Mouse (Mus musculus): ENCODE data around the gene Klhdc8a. TPM values are rescaled to one million over a fixed set of nuclear protein-coding genes. Genes with fewer than 3 reads are reported as not detected.
"Not testable (repeated sequence)": the region's sequence is repeated elsewhere in the genome, so short reads cannot be mapped to it uniquely, and the experiment has no call there.

Gene Klhdc8a
- polyA plus RNA-seq, 1 experiment from 2014 or later, result 5.4 TPM

GRCm38 (mm10) chr1:132338027-132338660 lies 39.7 kb downstream of the Klhdc8a start:
- Histone ChIP-seq H3K9me3 (no peaks in the 10 kb centered on the region), H3K9ac (no peak overlapping the region), H3K36me3 (no peaks in the 10 kb centered on the region), H3K4me2 (no peak overlapping the region), H3K4me1 (replicated peaks) (peaks cover 34% of the 10 kb centered on the region), H3K4me3 (no peak overlapping the region), H3K27me3 (no peaks in the 10 kb centered on the region), H3K27ac (no peak overlapping the region)
- WGBS, result 49% methylated on average over 8 of the region's 8 CpGs
- no peak for ATAC-seq (ENCODE audit: low FRiP score)

- no peak overlapping the region for H3K27ac ChIP-seq
- 60% methylated on average over 5 of the region's 5 CpGs for WGBS
- no peaks in the 10 kb centered on the region for H3K36me3 ChIP-seq
- no peak overlapping the region for H3K4me2 ChIP-seq
- no peak overlapping the region for H3K4me3 ChIP-seq
- no peaks in the 10 kb centered on the region for H3K27me3 ChIP-seq
- no peak for ATAC-seq (ENCODE audit: low FRiP score)
- no peak overlapping the region for H3K9ac ChIP-seq
- H3K9me3 ChIP-seq, result no peaks in the 10 kb centered on the region
- H3K4me1 ChIP-seq (replicated peaks), result peaks cover 4% of the 10 kb centered on the region; the same call in 1 of the 2 replicates
Observed at GRCm38 (mm10) chr1:132341731-132342501, 43.5 kb downstream of the Klhdc8a start.

- no peak for ATAC-seq (ENCODE audit: low FRiP score)
- H3K27ac ChIP-seq, result no peak overlapping the region
- H3K4me3 ChIP-seq, result no peak overlapping the region
- peaks cover 2% of the 10 kb centered on the region; the same call in 1 of the 2 replicates for H3K4me1 ChIP-seq (replicated peaks)
- no peaks in the 10 kb centered on the region for H3K36me3 ChIP-seq
- no peaks in the 10 kb centered on the region for H3K9me3 ChIP-seq
- no peak overlapping the region for H3K4me2 ChIP-seq
- H3K27me3 ChIP-seq, result no peaks in the 10 kb centered on the region
- WGBS, result 65% methylated on average over 3 of the region's 3 CpGs
- H3K9ac ChIP-seq, result no peak overlapping the region
Observed at GRCm38 (mm10) chr1:132342518-132342917, 44.1 kb downstream of the Klhdc8a start.

- Histone ChIP-seq H3K4me2 (no peak overlapping the region), H3K27ac (no peak overlapping the region), H3K36me3 (no peaks in the 10 kb centered on the region), H3K27me3 (no peaks in the 10 kb centered on the region), H3K4me3 (no peak overlapping the region), H3K4me1 (replicated peaks) (no peaks in the 10 kb centered on the region; the same call in 1 of the 2 replicates), H3K9ac (no peak overlapping the region), H3K9me3 (no peaks in the 10 kb centered on the region)
- WGBS, result 81% methylated on average over 2 of the region's 2 CpGs
- no peak for ATAC-seq (ENCODE audit: low FRiP score)
Observed at GRCm38 (mm10) chr1:132343191-132343590, 44.8 kb downstream of the Klhdc8a start.

DNA sequence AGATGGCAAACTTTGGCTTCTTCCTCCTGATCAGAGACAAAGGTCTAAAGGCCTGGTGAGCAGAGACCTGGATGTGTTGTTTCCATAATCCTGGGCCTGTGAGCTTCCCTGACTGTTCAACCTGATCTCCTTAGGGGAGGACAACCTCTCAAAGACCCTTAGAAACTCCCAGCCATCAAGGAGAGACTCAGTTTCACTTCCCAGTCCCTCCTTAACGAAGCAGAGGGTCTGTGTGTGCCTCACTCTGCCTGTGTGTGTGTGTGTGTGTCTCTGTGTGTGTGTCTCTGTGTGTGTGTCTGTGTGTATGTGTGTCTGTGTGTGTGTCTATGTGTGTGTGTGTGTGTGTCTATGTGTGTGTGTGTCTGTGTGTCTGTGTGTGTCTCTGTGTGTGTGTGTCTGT lies 45.2 kb downstream of the Klhdc8a start:
- H3K4me2 ChIP-seq, result no peak overlapping the region
- no peaks in the 10 kb centered on the region for H3K4me1 ChIP-seq (replicated peaks)
- 100% methylated on average over 1 of the region's 1 CpGs for WGBS
- H3K9me3 ChIP-seq, result no peaks in the 10 kb centered on the region
- no peaks in the 10 kb centered on the region for H3K27me3 ChIP-seq
- ATAC-seq (ENCODE audit: low FRiP score), result no peak
- H3K4me3 ChIP-seq, result no peak overlapping the region
- no peak overlapping the region for H3K27ac ChIP-seq
- no peaks in the 10 kb centered on the region for H3K36me3 ChIP-seq
- H3K9ac ChIP-seq, result no peak overlapping the region

- H3K27me3 ChIP-seq, result no peaks in the 10 kb centered on the region
- no peaks in the 10 kb centered on the region for H3K4me1 ChIP-seq (replicated peaks)
- no peak overlapping the region for H3K4me2 ChIP-seq
- H3K36me3 ChIP-seq, result no peaks in the 10 kb centered on the region
- H3K27ac ChIP-seq, result no peak overlapping the region
- WGBS, result 85% methylated on average over 4 of the region's 4 CpGs
- no peak for ATAC-seq (ENCODE audit: low FRiP score)
- no peaks in the 10 kb centered on the region for H3K9me3 ChIP-seq
- no peak overlapping the region for H3K4me3 ChIP-seq
- no peak overlapping the region for H3K9ac ChIP-seq
Observed at GRCm38 (mm10) chr1:132345514-132345913, 47.1 kb downstream of the Klhdc8a start.

- no peaks in the 10 kb centered on the region for H3K36me3 ChIP-seq
- ATAC-seq (ENCODE audit: low FRiP score), result no peak
- H3K4me1 ChIP-seq (replicated peaks), result no peaks in the 10 kb centered on the region
- H3K9ac ChIP-seq, result no peak overlapping the region
- WGBS, result 88% methylated on average over 12 of the region's 12 CpGs
- no peak overlapping the region for H3K27ac ChIP-seq
- no peak overlapping the region for H3K4me3 ChIP-seq
- no peaks in the 10 kb centered on the region for H3K27me3 ChIP-seq
- no peaks in the 10 kb centered on the region for H3K9me3 ChIP-seq
- H3K4me2 ChIP-seq, result no peak overlapping the region
Observed at GRCm38 (mm10) chr1:132346134-132346851, 47.9 kb downstream of the Klhdc8a start.

DNA sequence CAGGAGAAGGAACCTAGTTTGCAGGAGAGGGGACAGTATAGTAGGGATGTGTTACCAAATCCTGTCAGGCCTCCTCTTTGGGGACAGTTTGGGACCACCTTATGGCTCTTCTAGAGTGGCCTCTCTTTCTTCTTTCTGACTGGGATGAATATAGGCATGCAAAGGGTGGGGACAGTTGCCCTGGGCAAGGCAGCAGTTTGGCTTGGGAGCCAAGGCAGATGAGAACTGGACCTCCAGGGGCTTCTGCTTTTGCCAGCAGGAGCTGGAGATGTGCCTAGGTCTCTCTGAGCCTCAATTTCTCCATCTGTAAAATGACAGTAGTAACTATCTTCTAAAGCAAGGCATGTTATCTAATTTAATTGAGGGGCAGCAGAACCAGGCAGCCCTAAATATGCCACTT lies 48.5 kb downstream of the Klhdc8a start:
- no peak overlapping the region for H3K4me3 ChIP-seq
- H3K4me1 ChIP-seq (replicated peaks), result no peaks in the 10 kb centered on the region
- H3K36me3 ChIP-seq, result no peaks in the 10 kb centered on the region
- H3K27me3 ChIP-seq, result no peaks in the 10 kb centered on the region
- no peaks in the 10 kb centered on the region for H3K9me3 ChIP-seq
- no peak overlapping the region for H3K27ac ChIP-seq
- H3K9ac ChIP-seq, result no peak overlapping the region
- H3K4me2 ChIP-seq, result no peak overlapping the region
- no peak for ATAC-seq (ENCODE audit: low FRiP score)

GRCm38 (mm10) chr1:132348401-132348800 lies 50.0 kb downstream of the Klhdc8a start:
- Histone ChIP-seq H3K4me2 (no peak overlapping the region), H3K27ac (no peak overlapping the region), H3K4me3 (no peak overlapping the region), H3K36me3 (no peaks in the 10 kb centered on the region), H3K27me3 (no peaks in the 10 kb centered on the region), H3K4me1 (replicated peaks) (no peaks in the 10 kb centered on the region), H3K9me3 (no peaks in the 10 kb centered on the region), H3K9ac (no peak overlapping the region)
- no peak for ATAC-seq (ENCODE audit: low FRiP score)
- 87% methylated on average over 5 of the region's 5 CpGs for WGBS

DNA sequence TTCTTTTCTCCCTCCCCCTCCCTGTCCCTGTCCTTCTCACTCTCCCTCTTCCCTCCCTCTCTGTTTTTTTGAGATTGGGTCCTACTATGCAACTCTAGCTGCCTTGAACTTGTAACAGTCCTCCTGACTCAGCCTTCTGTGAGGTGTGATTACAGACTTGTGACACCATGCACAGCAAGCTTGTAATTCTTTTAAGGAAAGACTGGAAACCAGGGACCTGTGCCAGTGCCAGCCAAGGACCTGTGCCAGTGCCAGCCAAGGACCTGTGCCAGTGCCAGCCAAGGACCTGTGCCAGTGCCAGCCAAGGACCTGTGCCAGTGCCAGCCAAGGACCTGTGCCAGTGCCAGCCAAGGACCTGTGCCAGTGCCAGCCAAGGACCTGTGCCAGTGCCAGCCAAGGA lies 50.6 kb downstream of the Klhdc8a start:
- not testable (repeated sequence) for H3K9ac ChIP-seq; H3K4me3 ChIP-seq; H3K27me3 ChIP-seq; H3K27ac ChIP-seq; H3K4me2 ChIP-seq; H3K9me3 ChIP-seq; ATAC-seq (ENCODE audit: low FRiP score); H3K4me1 ChIP-seq (replicated peaks); H3K36me3 ChIP-seq

DNA sequence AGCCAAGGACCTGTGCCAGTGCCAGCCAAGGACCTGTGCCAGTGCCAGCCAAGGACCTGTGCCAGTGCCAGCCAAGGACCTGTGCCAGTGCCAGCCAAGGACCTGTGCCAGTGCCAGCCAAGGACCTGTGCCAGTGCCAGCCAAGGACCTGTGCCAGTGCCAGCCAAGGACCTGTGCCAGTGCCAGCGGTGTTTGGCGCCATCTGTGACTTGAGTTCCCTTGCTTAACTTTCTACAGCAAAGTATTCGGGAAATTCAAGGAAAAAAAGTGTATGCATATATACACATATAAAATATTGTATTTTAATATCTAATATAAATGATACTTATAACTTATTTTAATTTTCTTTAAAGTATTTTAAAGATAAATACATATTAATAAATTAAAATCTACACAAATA lies 51.2 kb downstream of the Klhdc8a start:
- H3K27me3 ChIP-seq; H3K36me3 ChIP-seq; H3K4me1 ChIP-seq (replicated peaks); H3K4me3 ChIP-seq; ATAC-seq (ENCODE audit: low FRiP score); H3K4me2 ChIP-seq; H3K9ac ChIP-seq; H3K9me3 ChIP-seq; H3K27ac ChIP-seq: not testable (repeated sequence)
- WGBS, result 99% methylated on average over 3 of the region's 3 CpGs

GRCm38 (mm10) chr1:132351058-132351457 lies 52.6 kb downstream of the Klhdc8a start:
- WGBS, result 95% methylated on average over 4 of the region's 4 CpGs

More at GRCm38 (mm10) chr1:132351058-132351457, 52.6 kb downstream of the Klhdc8a start:
- no peak overlapping the region for H3K4me2 ChIP-seq
- no peak overlapping the region for H3K4me3 ChIP-seq
- H3K36me3 ChIP-seq, result no peaks in the 10 kb centered on the region
- no peak overlapping the region for H3K27ac ChIP-seq
- H3K27me3 ChIP-seq, result no peaks in the 10 kb centered on the region
- no peak for ATAC-seq (ENCODE audit: low FRiP score)
- no peak overlapping the region for H3K9ac ChIP-seq
- H3K9me3 ChIP-seq, result no peaks in the 10 kb centered on the region
- H3K4me1 ChIP-seq (replicated peaks), result peaks cover 9% of the 10 kb centered on the region
